Mouse (Mus musculus): ENCODE data around the gene Kmt5b.
A peak's percentile ranks its signal among the peaks of the same experiment; 100 is the strongest.

Gene Kmt5b

GRCm38 (mm10) chr19:3844836-3845235, 77.6 kb downstream of the Kmt5b start:
- DNase-seq = no peak

GRCm38 (mm10) chr19:3845339-3845738, 78.1 kb downstream of the Kmt5b start:
- DNase-seq = no peak

GRCm38 (mm10) chr19:3845803-3846406, 78.7 kb downstream of the Kmt5b start:
- peak; percentile 49 for DNase-seq

DNA sequence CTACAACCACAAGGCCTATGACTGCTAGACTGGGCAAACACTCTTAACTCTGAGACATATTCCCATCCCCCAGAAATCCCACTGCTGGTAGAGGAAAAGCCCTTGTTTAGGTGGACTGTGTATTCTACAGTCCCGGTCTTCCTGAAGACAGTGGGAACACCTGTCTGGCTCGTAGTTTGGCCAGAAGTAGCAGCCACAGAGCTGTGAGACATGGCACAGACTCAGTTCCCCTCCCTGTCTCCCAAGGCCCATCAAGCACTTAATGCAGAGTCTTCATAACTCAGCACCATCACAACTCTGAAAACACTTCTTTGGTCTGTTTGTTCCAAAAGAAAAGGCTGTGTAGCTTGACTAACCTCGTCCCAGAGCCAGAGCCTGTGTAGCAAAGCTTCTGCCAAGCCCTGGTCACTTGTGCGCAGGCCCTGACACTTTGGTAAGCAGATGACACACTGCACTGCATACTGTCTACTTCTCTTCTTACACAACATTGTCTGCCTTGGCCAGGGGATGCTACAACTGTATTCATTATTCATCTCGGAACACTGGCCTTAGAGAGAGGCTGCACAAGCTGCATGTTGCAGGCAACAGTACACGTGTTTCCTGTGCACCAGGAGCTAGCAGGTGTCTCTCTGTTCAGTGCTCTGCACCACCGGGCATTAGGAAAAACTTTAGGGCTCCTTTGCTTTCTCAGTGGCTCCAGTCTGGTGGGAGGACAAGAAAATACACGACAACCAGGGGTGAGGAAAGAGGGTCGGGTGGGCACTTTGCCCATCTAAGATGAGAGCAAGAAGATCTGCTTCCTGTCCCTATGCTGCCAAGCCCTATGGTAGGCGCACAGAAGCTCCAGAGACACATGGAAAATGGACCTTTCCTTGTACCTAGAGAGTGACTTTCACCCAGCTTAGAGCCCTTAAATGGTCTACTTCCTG, 79.7 kb downstream of the Kmt5b start:
- no peak for DNase-seq

DNA sequence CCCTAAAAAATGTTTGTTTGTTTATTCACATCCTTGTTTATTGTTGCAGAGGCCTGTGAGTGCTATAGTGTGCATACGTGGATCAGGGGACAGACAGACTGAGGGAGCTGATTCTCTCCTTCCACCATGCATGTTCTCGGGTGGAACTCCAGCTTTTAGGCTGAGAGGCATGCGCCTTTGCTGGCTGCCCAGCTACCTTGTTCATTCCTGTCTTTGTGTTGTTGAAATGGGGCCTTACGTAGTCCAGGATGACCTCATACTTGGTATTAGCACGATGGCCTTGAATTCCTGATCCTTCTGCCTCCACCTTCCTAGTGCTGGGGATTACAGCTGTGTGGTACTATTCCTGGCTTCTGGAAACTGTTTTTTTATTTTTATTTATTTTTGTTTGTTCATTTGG, 80.5 kb downstream of the Kmt5b start:
- no peak for DNase-seq

- no peak for DNase-seq
Observed at GRCm38 (mm10) chr19:3848207-3848808, 81.1 kb downstream of the Kmt5b start.

GRCm38 (mm10) chr19:3849251-3849650, 82.0 kb downstream of the Kmt5b start:
- no peak for DNase-seq

- DNase-seq = no peak
Observed at GRCm38 (mm10) chr19:3850076-3850475, 82.9 kb downstream of the Kmt5b start.

DNA sequence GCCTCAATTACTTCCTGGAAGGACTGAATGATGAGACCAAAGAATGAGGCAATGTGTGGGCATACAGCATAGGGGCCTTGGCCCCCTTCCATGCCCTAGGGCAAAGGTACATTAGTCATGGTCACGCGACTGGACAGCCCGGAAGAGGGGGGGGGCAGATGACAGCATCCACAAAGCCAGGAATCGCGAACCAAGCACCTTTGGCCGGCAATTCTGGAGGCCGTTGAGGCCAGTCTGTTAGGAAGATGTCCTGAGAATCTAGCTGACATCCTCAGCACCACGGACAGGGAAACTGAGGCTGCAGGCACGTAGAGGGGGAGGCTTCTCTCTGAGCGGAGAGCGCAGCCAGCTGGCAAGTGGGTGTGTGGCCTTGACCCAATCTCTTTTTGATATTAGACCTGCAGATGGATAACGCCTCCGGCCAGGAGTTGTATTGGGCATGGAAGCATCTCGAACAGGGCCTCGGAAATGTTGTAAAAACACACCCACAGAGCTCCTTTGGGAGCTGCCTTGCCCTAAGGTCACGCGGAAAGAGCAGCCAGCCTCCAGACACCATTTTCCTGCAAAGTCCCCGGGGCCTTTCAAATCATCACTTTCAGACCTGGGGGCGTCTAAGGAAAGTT, 83.7 kb downstream of the Kmt5b start:
- DNase-seq = peak; percentile 37

DNA sequence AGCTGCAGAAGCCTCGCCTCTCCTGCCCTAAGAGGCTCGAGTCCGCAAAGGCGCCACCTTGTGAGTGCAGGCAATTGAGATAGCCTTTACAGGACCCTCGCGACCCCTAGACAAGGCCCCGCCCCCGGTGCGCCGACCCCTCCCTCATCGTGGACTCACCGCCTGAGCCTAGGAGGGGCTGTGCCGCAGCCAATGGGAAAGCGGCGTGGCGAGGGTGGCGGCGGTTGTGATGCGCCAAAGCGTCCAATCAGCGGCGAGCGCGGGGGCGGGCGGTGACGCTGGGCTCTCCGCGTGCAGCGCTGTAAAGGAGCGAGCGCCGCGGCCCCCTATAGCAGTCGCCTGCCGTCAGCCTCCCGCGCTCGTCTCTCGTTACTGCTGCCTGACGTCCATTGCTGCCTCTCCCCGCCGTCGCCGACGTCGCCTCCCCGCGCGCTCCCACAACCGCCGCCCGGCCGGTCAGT, 84.3 kb downstream of the Kmt5b start, which contains the start of gene Chka:
TSS of gene Chka (plus strand) at position 272 of the 461 bp plus-strand sequence.
- peak; percentile 97 for DNase-seq

- peak; percentile 54 for DNase-seq
Observed at GRCm38 (mm10) chr19:3851979-3852681, 84.9 kb downstream of the Kmt5b start.

DNA sequence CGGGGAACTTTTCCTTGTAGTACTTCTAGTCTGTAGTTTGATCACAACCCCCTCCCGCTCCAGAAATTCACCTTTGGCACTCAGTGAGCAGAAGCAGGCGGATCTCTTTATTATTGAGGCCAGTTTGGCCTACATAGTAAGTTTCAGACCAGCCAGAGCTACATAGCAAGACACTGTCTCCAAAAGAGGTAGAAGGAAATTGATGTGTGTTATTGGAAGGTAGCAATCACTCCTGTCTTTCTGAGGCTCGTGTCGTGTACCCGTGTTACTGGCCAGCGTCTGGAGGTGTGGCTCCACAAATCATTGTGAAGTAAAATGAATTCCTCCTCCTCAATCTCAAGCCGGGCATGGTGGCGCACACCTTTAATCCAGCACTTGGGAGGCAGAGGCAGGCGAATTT, 85.9 kb downstream of the Kmt5b start:
- no peak for DNase-seq

- no peak for DNase-seq
Observed at GRCm38 (mm10) chr19:3853891-3854290, 86.7 kb downstream of the Kmt5b start.

- no peak for DNase-seq
Observed at GRCm38 (mm10) chr19:3855091-3855490, 87.9 kb downstream of the Kmt5b start.

- no peak for DNase-seq
Observed at GRCm38 (mm10) chr19:3855601-3856000, 88.4 kb downstream of the Kmt5b start.

DNA sequence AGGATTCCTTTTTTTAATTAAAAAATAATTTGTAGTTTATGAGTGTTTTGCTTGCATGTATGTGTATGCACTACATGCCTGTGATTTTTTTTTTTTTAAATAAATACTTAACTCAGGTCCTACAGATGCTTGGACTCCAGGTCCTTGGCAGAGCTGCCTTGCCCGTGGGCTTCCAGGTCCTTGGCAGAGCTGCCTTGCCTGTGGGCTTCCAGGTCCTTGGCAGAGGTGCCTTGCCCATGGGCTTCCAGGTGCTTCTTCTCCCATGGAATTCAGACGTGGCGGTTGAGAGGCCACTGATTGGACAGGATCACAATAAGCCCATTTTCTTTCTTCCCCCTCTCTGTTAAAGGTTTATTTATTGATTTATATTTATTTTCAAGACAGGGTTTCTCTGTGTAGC, 90.0 kb downstream of the Kmt5b start:
- no peak for DNase-seq

GRCm38 (mm10) chr19:3862713-3863112, 95.5 kb downstream of the Kmt5b start:
- no peak for DNase-seq

DNA sequence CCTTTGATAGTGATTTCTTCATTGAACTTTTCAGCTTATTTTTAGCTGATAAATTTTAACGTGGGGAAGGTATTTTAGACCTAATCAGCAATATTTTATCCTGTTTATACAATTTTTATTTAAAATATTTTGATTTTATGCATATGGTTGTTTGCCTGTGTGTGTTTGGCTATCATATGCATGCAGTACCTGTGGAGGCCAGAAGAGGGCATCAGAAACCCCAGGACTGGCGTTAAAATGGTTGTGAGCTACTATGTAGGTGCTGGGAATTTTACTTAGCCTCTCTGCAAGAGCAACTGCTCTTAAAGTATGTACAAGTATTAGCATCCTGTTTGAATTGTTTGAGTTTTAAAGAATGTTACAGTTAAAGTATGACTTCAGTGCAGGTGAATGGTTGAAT, 97.7 kb downstream of the Kmt5b start:
- no peak for DNase-seq

Measured in lung, postnatal 14 days (tissue).